Mouse (Mus musculus) left cerebral cortex, postnatal 14 days (tissue): ENCODE measurements around the gene Dmrta1. TPM values are rescaled to one million over a fixed set of nuclear protein-coding genes. Genes with fewer than 3 reads are reported as not detected.

Source experiments
- DNase-seq, 2 experiments: peaks; one replicate each; pipeline ENCODE4 v3.0.0; 2021 to 2022; ENCODE audit warnings: low spot score in 2 of 2, mixed read lengths in 1 of 2
- intact Hi-C: fragments of 180-260 bp; cut with DNase I; formaldehyde crosslinking; loops from one replicate; pipeline ENCODE4 v1.15.1; 2025
- long read RNA-seq, 2 experiments: library from polyadenylated mRNA; stranded (forward); transcript quantifications; one replicate each; pipeline ENCODE4 v2.0.0; 2021
- total RNA-seq, 2 experiments: library from RNA; stranded (reverse); gene quantifications; 2 replicates each; pipeline ENCODE4 v1.2.3; 2021

The Dmrta1 gene
- 1 to 10 TPM in 1 of 2 experiments, under 1 TPM in 1; 0.62 to 1.1 TPM for total RNA-seq
- long read RNA-seq, experiment 1, partial matches to known transcripts: 0 of 1 reads
- long read RNA-seq, experiment 1, other reads (novel, unspliced or antisense): 0 of 1 reads
- long read RNA-seq, experiment 2, full-length matches to known transcripts: 3 of 3 reads
- long read RNA-seq, experiment 2, partial matches to known transcripts: 0 of 3 reads
- long read RNA-seq, experiment 2, other reads (novel, unspliced or antisense): 0 of 3 reads

GRCm38 (mm10) chr4:89679195-89679594, at the start of gene Dmrta1:
TSS of gene Dmrta1 (plus strand) at chr4:89679436.
- intact Hi-C loops: no loop called here
- no peak for DNase-seq

GRCm38 (mm10) chr4:89630374-89631079, 48.7 kb upstream of the Dmrta1 start:
- DNase-seq: no peak

GRCm38 (mm10) chr4:89631560-89631959, 47.7 kb upstream of the Dmrta1 start:
- DNase-seq: no peak
- intact Hi-C loops: no loop called here

More at GRCm38 (mm10) chr4:89630374-89631079, 48.7 kb upstream of the Dmrta1 start:
- intact Hi-C loops: no loop called here

GRCm38 (mm10) chr4:89638651-89639050, 40.6 kb upstream of the Dmrta1 start:
- no peak for DNase-seq
- intact Hi-C loops: no loop called here

- intact Hi-C loops: no loop called here
- peak in 1 of 2 experiments; percentile 2 for DNase-seq
Observed at GRCm38 (mm10) chr4:89644235-89645115, 34.8 kb upstream of the Dmrta1 start.

- peak in 1 of 2 experiments; percentile 9 for DNase-seq
- intact Hi-C loops: no loop called here
Observed at GRCm38 (mm10) chr4:89650352-89651311, 28.6 kb upstream of the Dmrta1 start.

GRCm38 (mm10) chr4:89651312-89651686, 27.9 kb upstream of the Dmrta1 start:
- intact Hi-C loops: no loop called here

GRCm38 (mm10) chr4:89651779-89652178, 27.5 kb upstream of the Dmrta1 start:
- intact Hi-C loops: no loop called here
- DNase-seq: no peak

More at GRCm38 (mm10) chr4:89651312-89651686, 27.9 kb upstream of the Dmrta1 start:
- no peak for DNase-seq

GRCm38 (mm10) chr4:89663406-89663805, 15.8 kb upstream of the Dmrta1 start:
- intact Hi-C loops: no loop called here
- no peak for DNase-seq

- intact Hi-C loops: no loop called here
Observed at GRCm38 (mm10) chr4:89674711-89675110, 4.5 kb upstream of the Dmrta1 start.

GRCm38 (mm10) chr4:89677903-89678302, 1.3 kb upstream of the Dmrta1 start:
- intact Hi-C loops: no loop called here
- no peak for DNase-seq

More at GRCm38 (mm10) chr4:89674711-89675110, 4.5 kb upstream of the Dmrta1 start:
- no peak for DNase-seq

GRCm38 (mm10) chr4:89678713-89679112, 523 bp upstream of the Dmrta1 start:
- DNase-seq: no peak
- intact Hi-C loops: no loop called here

- intact Hi-C loops: no loop called here
Observed at GRCm38 (mm10) chr4:89687961-89688803, 8.9 kb downstream of the Dmrta1 start.

GRCm38 (mm10) chr4:89688804-89689497, 9.7 kb downstream of the Dmrta1 start:
- intact Hi-C loops: no loop called here
- no peak for DNase-seq

More at GRCm38 (mm10) chr4:89687961-89688803, 8.9 kb downstream of the Dmrta1 start:
- peak; percentile 11 to 39 for DNase-seq

- no peak for DNase-seq
- intact Hi-C loops: loop anchor here (5.0 kb wide), 1 partner anchor 115 kb away; no protein-coding TSS in a partner anchor
Observed at GRCm38 (mm10) chr4:89691936-89692335, 12.7 kb downstream of the Dmrta1 start.

- intact Hi-C loops: loop anchor here (5.0 kb wide), 1 partner anchor 115 kb away; no protein-coding TSS in a partner anchor
- no peak for DNase-seq
Observed at GRCm38 (mm10) chr4:89692780-89693179, 13.5 kb downstream of the Dmrta1 start.

GRCm38 (mm10) chr4:89695589-89695988, 16.4 kb downstream of the Dmrta1 start:
- intact Hi-C loops: no loop called here
- DNase-seq: no peak
